Mouse (Mus musculus) adrenal gland, adult 18-20 months (tissue): ENCODE measurements around the gene Kansl2. TPM values are rescaled to one million over a fixed set of nuclear protein-coding genes. Genes with fewer than 3 reads are reported as not detected.

Experiments
- DNase-seq, 2 experiments: peaks; one replicate each; pipeline ENCODE4 v3.0.0; 2021 to 2022; ENCODE audit warnings: low spot score in 2 of 2
- long read RNA-seq, 2 experiments: library from polyadenylated mRNA; stranded (forward); transcript quantifications; one replicate each; pipeline ENCODE4 v2.0.0; 2021
- total RNA-seq, 2 experiments: library from RNA; stranded (reverse); gene quantifications; 1 replicate in 1 of 2; 2 replicates in 1 of 2; pipeline ENCODE4 v1.2.3; 2021

Kansl2 gene
- 10 to 100 TPM; 79.2 to 90.9 TPM for total RNA-seq
- long read RNA-seq, experiment 1, transcript Kansl2-204 (10 exons, 3,596 nt), result major isoform, 77 of 150 reads
- long read RNA-seq, experiment 1, transcript Kansl2-202 (10 exons, 2,324 nt), result minor isoform, 9 of 150 reads
- long read RNA-seq, experiment 1, partial matches to known transcripts, result 29 of 150 reads
- long read RNA-seq, experiment 1, other reads (novel, unspliced or antisense), result 35 of 150 reads
- long read RNA-seq, experiment 2, transcript Kansl2-204 (10 exons, 3,596 nt), result major isoform, 206 of 351 reads
- long read RNA-seq, experiment 2, transcript Kansl2-202 (10 exons, 2,324 nt), result minor isoform, 17 of 351 reads
- long read RNA-seq, experiment 2, partial matches to known transcripts, result 58 of 351 reads
- long read RNA-seq, experiment 2, other reads (novel, unspliced or antisense), result 70 of 351 reads

DNA sequence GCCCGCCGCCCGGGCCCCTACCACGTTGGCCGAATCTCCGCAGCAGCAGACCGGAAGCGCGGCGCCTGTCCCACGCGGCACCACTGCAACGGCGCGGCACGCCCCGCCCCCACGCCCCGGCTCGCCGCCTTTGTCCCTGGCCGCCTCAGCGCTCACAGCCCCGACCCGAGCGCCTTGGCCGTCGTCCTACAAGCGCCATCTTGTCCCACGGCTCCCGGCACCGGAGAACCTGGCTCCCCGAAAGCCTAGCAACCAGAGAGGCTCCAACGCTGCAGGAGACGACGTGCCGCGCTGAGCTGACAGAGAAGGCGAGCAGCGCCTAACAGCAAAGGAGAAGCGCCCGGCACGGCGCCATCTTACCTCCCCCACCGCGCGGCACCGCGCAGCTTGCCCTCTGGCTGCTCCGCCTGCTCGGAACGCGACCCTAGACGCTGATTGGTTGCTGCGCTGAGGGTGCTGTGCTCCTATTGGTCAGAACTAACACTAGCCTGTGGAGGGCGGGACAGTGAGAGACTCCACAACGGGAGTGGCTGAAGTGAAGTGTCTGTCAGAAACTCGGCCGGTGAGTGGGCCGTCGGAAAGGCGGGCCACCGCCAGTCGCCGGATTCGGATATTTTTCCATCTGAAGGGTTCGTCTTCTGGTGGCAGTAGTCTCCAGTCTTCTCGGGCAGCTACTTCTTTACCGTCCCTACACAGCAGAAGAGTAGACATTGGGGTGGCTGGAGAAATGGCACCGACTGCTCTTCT is at the start of gene Kansl2:
Kansl2 (minus strand) TSS at position 384 of the 747 bp plus-strand sequence.
- peak; percentile 90 to 91 for DNase-seq

DNA sequence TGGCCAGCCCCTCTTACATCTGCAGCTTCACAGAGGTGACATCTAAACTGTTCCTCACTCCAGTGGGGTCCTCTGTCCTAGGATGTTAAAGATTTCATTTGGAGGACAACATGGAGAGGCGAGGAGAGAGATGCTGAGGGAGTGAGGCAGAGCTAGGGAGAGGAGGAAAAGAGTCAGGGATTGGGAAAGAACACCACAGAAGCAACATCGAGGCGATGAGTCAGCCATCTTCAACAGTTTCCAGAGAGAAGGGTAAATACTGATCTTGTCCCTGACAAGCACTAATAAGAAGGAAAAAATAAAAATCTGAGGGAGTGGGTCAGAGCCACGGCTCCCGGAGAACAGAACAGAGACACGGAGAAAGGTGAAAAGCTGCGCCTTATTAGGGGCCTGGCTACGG is 48.9 kb upstream of the Kansl2 start:
- no peak for DNase-seq

DNA sequence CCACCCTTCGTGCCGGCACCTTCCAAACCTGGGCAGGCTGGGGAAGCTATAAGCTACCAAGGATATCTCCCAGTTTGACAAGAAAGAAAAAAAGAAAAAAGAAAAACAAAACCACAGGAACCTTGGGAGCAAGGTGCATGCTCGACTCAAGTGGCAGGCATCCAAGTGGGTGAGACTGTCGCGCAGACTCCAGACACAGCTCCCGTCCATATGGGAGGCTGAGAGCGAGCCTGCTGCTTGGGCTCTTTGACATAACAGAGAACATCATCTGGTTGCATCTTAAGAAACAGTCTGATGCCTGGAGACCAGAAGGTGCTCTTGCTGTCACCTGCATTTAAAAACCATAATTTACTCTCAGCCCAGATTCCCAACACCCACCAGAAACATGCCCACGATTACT is 48.3 kb upstream of the Kansl2 start:
- peak in 1 of 2 experiments; percentile 14 for DNase-seq

DNA sequence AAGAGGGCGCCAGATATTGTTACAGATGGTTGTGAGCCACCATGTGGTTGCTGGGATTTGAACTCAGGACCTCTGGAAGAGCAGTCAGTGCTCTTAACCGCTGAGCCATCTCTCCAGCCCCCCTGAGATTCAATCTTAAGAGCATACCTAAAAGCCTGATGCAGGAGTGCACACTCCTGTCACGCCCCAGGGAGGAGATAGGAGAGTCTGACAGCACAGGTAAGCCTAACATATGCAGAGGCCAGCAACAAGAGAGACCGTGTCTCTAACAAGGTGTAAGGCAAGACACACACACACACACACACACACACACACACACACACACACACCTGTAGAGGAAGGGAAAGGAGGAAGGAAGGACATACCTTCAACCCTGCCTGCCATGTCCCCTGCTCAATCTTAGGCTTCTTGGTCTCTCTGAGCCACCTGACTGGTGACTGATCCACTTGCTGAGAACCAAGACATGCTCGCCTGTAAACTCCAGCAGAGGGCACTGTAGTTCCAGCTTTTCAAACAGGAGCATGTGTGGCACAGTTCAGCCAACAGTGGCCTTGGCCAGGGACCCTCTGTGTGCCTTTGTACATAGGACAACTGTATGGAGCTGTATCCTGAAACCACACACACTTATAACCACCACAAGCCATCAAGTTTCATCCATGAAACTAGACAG is 45.9 kb upstream of the Kansl2 start:
- peak; percentile 56 to 66 for DNase-seq

DNA sequence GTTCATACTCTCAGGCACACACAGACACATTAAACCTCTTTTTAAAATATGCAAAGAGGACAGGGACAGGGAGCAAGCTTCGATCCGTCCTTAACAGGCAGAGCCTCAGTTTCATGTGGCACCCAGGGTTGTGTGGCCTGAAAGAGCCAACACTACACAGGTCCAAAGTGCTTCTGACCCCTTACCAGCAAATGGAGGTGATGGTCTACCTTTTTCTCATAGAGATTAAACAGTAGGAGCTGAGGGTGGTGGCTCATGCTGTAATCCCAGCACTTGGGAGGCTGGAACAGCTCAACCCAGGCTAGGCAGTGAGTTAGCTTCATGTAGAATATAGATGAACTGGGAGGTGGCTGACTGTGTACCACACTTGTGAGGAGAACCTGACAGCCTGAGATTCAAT is 45.2 kb upstream of the Kansl2 start:
- no peak for DNase-seq

DNA sequence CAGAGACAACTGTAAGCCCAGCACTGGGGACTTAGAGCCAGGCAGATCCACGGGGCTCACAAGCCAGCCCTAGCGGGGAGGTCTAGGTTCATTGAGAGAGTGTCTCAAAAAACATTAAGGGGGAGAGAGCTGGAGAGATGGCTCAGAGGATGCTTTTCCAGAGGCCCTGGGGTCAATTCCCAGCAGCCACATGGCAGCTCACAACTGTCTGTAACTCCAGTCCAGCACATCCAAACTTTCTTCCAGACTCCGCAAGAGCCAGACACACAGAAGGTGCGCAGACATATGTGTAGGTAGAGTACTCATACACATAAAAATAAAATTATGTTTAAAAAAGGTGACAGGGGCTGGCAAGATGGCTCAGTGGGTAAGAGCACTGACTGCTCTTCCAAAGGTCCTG is 39.2 kb upstream of the Kansl2 start:
- no peak for DNase-seq

DNA sequence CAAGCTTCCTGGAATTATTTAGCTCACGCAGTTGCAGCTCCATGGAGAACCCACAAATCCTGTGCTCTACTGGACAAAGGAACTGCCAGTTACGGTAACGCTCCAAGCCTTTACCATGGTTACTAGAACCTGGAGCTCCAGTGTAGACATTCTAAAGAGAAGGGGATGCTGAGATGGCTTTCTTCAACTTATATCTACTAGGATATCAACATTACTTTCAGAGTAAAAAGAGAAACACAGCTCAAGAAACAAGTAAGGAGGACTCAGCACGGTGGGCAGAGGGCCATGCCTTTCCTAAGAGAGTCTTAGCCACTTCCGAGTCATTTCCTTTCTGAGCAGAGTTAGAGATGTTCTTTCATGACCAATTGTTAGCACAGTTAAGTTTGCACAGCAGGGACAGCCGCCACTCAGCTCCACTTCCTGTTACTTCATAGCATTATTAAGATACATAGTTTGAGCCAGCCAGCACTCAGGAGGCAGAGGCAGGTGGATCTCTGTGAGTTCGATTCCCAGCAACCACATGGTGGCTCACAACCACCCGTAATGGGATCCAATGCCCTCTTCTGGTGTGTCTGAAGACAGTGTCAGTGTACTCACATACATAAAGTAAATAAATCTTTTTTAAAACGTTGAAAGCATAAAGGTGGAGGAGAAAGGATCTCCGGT is 36.9 kb upstream of the Kansl2 start, which contains the start of the genes Ccnt1 and 4930415O20Rik:
Ccnt1 (minus strand) TSS at position 51 of the 666 bp plus-strand sequence.
4930415O20Rik (plus strand) TSS at position 132 of the 666 bp plus-strand sequence.
- no peak for DNase-seq

DNA sequence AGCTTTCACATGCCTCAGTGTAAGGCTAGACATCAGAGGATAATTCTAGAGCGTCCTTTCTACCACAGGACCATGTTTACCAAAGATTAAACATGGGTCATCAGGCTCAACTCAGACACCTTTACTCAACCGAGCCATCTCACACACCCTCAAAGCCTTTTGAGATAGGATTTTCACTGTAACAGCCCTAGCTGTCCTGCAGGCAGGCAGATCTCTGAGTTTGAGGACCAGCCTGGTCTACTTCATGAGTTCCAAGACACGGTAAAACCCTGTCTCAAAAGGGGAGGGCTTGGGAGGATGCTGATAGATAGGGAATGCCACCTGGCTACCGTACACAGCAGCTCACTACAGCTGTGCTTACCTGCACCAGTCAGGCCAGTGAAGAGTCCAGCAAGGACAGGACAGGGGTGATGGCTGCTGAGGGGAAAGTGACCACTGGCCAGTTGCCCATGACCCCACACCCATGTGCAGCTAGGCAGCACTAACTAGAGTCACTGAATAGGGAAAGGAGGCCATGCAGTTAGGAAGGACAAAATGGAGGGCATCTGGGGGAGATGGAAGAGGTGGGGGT is 35.8 kb upstream of the Kansl2 start:
- DNase-seq, result no peak

DNA sequence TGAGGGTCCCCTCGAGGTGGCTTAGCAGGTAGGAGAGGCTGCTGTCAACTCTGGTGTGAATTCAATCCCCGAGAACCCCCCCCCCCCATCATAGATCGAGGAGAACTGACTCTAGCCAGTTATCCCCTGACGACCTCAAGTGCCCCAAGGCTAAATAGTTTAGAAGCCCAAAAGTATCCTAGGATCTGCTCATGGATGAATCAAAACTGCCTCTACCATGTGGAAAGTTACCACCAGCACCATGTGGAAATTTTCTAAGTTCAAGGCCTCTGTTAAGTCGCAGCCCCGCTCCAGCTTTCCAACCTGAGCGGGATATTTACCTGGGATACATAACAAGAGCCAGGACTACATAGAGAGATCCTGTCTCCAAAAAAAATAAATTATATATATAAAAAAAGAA is 35.2 kb upstream of the Kansl2 start:
- DNase-seq, result no peak

DNA sequence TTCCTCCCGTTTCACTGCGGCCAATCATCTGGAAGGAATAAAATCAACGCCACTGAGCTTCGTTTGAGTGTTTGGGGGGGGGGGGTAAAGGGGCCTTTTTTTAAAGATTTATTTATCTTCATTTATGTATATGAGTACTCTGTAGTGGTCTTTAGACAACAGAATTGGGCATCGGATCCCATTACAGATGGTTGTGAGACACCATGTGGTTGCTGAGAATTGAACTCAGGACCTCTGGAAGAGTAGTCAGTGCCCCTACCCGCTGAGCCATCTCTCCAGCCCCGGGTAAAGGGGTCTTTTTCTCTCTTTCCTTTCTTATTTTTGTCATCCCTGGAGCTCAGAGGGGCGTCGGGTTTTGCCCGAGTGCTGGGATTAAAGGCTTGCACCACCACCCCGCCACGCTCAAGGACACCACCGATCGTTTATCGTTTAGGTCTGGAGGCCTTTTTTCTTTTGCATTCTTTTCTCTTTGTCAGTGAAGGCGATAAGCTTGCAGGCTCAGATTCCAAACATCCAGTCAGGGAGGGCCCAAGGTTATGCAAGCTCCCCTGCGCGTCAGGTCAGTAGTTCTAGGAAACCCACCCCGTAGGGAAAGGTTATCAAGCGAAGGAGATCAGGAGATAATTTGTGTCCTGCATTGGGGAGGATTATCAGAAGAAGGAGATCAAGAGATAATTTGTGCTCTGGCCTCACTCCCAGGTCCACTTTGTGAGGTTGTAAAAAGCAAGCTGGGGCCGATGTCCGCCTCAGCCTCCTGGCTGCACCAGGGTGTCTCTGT is 34.4 kb upstream of the Kansl2 start:
- DNase-seq, result peak in 1 of 2 experiments; percentile 35

DNA sequence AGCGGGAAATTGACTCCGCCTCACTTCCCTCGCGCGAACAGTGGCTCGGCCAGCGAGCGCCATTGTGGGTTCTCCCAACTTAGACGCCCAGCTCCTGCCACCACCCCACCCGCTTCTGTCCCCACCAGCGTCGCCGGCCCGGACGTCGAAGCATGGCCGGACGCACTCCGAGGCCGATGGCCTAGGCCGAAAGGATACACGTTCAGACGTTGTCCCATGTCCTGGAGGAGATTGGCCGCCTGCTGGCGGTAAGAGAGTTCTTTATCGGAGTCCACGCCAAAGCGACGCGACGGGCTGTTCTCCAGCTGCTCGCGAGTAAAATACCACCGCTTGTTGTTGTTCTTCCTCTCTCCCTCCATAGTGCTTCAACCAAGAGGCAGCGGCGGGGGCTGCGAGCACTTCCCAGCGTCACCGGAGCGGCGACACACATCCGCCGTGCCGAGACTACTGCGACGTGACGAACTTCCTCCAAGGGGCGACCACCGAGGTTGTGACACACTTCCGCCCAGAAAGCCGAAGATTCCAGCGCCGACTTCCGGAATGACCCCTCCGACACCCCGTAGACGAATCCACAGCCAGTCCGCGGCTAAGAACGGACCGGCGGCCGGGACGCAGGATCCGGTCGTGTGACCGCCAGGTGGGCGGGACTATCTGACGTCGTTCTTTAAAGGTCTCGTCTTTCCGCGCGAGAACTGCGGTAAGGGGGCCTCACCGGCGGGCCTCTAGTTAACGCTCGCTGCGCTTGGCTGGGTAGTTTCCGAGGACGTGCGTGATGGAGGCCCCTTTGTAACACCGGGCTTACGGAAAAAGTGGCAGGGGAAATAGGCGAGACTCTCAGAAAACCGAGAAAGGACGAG is 33.4 kb upstream of the Kansl2 start:
- DNase-seq, result peak; percentile 99

DNA sequence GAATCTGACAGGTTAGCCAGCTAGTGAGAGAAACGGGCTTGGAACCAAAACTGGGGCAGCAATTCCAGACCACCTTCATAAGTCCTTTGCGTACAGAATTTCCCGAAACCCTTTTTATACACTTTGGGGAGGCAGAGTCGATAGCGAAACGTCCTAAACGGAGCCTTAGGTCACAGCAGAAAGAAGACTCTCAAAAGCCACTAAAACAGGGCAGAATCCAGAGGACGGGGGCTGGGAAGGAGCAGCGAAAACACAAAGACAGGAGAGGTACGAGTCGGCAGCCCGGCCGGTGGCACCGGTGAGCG is 32.9 kb upstream of the Kansl2 start:
- no peak for DNase-seq

DNA sequence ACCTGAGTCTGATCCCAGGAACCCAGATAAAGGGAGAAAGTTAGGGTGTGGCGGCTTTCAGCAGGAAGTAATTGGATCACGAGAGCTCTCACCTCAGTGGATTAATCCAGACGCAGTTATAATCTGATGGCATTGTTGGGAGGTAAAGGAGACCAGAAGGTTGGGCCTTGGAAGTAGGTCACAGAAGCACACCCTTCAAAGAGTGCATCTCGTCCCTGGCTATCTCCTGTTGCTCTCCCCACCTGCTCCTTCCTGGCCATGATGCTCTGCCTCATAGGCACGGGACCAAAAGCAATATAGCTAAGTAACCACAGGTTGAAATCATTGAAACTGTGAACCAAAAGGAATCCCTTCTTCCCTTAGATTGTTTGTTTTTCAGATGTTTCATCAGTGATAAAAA is 23.1 kb upstream of the Kansl2 start:
- no peak for DNase-seq

DNA sequence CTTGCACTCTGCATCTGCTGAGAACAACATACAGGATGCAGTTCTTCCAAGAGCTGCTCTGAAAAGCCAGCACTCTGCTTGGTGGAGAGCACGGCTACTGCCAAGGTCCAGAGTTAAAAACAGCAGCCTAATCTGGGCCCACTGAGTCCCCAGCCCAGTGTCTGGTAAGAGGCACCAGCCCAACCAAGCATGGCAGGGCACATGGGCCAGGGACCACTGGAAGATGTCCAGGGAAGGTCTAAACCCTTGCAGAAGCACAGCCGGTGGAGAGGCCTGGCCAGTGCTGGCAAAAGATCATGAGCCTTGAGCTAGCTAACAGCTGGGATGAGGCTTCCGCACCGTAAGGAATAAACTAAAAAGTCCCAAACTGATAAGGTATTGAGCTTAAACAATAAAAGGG is 21.8 kb upstream of the Kansl2 start:
- DNase-seq, result no peak

DNA sequence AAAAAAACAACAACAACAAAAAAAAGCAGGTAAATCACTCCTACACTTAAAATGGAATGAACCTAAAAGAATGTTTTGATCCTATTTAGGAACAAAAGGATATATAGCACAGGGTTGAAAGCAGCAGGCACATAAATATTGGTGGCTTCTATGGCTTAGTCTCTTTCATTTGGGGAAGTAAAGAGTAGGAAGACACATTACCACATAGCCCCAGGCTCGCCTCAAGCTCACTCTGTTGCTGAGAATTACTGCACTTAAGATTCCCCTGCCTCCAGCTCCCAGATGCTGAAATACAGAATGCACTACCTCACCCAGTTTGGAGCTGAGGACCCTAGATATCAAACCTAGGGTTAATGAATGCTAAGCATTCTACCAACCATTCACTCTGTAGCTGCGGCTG is 18.7 kb upstream of the Kansl2 start:
- DNase-seq, result no peak

DNA sequence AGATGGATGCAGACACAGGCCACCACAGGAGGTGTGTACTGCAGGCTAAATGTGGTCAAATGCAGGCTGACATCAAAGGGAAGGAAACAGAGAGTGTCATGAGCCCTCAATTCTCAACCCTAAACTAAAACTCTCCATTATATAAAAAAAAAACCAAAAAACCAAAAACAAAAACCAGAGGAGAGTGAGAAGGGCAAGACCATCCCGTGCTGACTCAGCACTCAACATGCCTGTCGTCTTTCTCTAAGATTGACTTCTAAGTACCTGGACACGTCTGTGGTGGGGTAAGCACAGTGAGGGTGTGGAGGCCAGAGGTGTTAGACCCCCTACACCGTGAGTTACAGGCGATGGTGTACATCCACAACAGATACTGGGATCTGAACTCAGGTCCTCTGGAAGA is 12.8 kb upstream of the Kansl2 start:
- DNase-seq, result no peak

DNA sequence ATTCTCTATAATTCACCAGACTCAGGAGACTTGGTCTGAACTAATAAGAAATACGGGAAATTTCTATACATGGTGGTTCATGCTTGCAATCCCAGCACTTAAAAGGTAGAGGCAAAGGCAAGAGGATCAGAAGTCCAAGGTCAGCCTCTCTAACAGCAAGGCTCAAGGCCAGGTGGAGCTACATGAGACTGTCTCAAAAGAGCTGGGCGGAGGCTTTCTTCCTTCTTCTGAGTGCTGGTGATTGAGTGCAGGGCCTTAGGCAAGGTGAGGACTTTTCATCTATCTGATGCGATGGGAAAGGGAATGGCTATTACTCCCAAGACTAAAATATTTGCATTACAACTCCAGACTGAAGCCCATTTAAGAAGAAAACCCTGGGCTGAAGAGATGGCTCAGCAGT is 11.1 kb upstream of the Kansl2 start:
- no peak for DNase-seq

DNA sequence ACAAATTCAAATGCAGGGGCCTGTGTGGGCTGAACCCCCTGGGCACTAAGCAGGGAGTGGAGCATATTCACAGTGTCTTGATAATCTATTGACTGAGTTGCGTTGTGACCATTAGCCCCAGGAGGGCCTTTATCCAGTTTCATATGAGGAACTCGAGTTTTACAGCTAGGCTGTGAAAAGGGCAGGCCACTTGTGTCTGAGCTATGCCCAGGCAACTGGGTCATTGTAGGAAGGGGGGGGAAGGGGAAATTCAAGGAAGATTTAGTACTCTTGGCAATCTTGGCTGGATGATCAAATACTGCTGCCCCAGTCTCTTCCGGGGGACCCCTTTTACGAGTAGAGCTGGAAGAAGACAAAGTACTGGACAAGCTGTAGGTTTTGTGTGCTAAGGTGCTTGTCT is 9.3 kb upstream of the Kansl2 start:
- DNase-seq, result no peak

DNA sequence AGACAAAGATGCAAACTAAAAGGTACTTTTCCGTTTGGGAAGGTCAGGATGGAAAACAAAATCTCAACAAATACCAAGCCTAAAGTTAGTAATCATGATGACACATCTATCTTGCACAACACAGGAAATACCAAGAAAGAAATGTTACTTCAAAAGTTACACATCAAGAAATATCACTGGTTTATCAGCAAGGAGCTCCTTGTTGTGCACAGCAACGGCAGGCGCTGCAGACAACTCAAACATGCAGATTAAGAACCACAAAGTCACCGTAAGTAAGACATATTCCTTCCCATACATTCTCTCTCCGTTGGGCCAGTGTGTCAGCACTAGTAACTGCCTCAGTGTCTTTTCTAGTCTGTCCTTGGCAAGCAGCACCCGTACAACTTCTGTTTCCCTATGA is 7.0 kb upstream of the Kansl2 start:
- DNase-seq, result no peak
